Mouse (Mus musculus): Measurements from ENCODE around the gene Mast4.

Gene Mast4

DNA sequence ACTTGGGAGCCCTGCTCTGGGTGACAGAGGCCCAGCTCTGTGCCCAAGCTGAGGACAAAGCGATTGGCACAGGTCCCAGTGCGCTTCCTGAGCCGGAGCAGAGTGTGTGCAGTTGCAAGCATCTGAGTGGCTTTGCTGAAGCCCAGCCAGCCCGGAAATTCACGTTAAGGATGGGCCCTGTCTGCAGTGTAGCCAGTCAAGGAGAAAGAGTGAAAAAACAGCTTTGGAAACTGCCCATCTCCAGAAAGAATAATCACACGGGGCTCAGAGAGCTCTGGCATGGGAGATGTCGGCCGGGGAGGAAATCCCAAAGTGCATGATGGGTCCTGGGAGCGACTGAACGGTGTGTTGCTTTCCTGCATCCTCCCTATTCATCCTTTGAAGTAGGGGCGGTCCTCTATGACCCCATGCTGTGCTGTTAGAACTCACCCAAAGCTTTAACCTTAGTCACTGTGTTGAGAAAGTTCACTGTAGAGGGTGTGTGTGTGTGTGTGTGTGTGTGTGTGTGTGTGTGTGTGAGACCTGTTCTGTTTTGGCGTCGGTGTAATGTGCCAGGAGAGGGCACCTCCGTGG, 635.5 kb downstream of the Mast4 start:
- in situ Hi-C loops (cut with MboI, MseI) = no loop called here

DNA sequence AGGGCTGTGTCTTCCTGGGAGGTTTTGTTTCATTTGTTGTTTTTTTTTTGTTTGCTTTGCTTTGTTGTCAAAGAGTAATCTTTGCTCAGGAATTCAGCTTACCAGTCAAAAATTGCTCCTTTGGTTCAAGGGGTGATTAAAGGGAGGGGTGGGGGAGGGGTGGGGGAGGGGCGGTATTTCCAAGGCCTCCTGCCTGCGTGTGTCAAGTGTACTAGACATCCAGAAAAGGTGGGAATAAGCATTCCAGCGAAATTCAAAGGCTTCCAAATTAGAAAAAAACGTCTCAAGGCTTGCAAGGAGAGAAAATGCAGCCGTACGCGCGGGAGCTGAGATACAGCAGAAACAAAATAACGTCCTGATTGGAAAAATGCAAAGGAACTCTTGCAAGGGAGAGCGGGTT, 636.0 kb downstream of the Mast4 start:
- in situ Hi-C loops (cut with MboI, MseI) = no loop called here

DNA sequence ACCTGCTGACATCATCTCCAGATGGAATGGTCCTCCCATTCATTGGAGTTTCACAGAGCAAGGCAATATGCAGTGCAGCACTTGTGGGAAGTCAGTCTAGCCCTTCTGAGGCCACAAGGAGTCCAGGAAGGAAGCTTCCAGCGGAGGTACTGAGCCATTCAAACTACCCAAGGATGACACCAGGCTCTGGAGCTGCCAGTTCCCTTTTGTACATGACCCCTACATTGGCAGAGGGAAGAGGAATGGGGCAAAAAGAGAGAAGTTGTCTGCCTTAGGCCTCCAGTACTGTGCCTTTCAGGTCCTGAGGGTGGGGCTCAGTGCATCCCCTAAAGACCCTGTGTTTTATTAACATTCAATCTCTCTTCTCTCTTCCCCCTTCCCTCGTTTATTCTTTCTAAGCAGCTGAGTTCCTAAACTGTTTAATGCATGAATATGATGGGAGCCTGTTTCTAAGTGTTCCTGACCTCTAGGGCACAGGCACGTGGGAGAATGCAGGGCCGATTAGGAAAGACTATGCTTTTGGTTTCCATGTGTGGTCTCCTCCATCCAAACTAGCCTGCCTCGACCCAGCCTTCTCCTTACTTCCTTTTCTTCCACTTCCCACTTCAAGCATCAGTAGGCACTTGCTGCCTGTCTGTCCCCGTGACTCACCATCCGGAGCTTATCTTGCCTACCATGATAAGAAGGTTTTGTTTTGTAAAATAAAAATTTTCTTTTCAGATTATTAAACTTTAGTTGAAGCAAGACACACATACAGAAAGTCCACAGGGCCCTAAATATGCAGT, 639.0 kb downstream of the Mast4 start:
- in situ Hi-C loops (cut with MboI, MseI) = no loop called here

DNA sequence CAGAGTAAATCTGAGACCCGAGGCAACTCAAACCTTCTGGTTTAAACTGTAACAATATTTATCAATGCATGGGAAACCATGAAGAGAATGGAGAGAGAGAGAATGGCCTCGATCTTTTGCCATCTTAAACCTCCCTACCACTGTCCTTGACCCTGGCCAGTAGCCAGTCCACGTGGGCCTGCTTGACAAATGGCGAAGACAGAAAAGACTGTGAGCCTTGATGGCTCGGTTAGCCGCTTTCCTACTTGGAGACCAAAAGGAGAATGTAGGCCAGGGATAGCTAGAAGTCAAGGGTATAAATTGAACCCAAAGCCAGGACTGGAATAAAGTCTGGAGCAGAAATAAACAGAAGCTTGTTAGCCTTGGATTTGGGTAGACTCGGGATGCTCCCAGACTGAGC, 640.1 kb downstream of the Mast4 start:
- in situ Hi-C loops (cut with MboI, MseI) = no loop called here

DNA sequence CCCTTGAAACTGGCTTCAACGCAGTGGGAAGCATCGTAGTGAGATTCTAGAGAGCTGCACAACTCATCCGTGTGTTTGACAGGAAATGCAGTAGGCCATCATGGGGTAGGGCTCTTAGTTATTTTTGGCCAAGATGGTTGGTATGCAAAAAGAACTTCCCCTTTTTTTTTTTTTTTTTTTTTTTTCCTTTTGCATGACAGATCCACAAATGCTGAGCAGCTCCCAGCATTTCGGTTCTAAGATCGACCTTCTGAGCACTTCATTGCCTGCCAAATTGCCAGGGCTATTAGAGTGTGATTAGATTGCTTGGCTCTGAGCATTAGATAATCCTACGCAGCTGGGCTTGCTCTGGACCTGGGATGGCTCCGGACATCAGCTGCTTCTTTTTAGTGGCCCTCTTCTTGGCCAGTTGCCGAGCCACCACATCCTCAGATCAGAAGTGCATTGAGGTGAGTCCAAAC, 640.9 kb downstream of the Mast4 start, which contains the start of gene Cd180:
Gene Cd180 (plus strand): TSS at position 218 of the 461 bp plus-strand sequence.
- in situ Hi-C loops (cut with MboI, MseI) = no loop called here

DNA sequence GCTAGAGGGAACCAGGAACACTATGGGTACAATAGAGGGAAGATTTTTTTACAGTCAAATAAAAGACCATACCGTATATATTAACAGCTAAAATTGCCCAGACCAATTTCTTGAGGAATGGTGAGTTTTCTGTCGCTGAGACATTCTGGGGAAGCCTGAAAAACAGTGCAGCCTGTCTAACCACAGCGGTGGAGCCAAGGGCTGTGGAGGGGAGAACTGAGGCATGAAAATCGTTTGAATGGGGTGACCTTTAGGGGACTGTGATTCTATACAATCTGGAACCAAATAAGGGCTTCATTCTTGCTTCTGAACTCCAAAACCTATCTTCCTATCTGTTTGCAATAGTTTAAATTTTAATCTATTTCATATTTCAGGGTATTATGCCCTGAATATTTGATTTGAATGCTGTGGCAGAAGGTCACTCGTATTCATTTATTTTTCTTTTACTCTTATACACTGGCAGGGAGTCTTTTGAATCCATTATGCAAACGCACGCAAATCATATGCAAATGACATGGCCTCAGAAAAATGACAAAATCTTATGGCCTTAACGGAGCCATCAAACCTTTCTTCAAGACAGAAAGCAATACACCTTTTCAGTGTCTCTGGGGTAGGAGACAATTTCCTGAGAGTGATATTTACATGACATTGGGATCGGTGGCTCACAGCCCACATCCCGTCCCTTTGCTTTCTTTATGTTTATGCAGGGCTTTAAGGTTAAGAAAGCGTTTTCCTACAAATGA, 642.7 kb downstream of the Mast4 start:
- in situ Hi-C loops (cut with MboI, MseI) = no loop called here

DNA sequence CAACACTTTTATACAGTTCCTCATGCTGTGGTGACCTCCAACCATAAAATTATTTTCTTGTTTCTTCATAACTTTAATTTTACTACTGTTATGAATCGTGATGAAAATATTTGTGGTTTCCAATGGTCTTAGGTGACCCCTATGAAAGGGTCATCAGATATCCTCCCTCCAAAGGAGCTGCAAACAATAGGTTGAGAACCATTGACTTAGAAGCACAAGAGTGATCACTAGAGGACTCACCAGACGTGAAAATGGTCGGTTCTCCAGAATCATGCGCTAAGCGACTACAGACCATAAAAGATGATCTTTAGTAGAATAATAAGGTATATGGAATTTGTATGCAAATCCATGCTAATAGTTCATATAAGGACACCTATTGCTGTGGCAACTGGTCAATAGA, 644.1 kb downstream of the Mast4 start:
- in situ Hi-C loops (cut with MboI, MseI) = no loop called here

DNA sequence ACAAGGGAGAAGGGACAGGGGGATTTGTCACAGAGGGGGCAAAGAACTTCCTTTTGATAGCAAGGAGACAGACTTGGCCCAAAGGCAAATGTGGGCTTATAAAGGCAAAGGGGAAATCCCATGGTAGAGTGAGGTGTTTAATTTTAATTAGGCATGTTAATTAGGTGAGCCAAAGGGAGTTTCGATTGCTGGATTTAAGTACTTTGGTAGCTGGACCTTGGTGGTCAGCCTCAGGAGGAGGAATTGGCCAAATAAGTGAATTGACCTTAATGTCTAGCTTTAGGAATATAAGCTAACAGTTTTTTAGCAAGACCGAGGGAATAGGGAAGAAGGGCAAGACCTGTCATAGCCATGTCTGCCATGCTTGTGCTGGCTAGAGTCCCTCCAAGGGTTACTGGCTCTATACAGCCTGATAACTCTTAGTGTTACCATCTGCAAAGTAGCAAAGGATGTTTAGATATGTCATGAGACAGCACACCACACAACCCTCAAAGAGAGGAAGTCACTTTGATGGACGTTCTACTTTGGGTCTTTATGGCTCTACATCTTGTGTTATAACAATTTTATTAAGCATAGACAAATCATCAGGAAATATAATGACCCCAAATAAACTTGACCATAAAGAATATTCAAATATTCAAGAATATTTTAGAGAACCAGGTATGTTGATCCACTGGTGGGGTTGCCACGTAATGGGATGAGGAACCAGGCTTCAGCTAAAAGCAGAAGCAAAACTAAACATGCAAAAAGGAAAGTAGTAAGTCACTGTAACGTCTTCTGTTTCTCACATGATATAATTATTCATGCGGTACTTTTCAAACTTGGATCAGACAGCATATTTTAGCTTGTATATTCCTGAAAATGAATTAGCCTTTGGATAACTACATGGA, 644.9 kb downstream of the Mast4 start:
- in situ Hi-C loops (cut with MboI, MseI) = no loop called here

DNA sequence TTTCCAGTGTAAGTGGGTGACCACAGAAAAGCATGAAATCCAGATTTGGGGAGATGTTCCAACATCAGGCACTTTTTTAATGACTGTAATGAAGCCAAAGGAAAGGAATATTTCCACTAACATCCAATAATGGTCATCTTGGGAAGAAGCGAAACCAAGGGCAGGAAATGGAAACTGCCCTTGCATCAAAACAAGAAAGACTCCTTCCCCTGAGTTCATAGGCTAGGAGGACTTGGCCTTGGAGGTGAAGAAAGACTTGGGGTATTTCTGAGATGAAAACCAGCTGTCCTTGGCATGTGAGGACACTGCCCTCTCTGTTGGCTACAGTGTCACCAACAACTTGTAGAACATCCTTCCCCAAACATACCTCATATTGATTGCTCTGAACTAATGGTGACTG, 646.2 kb downstream of the Mast4 start:
- in situ Hi-C loops (cut with MboI, MseI) = no loop called here

DNA sequence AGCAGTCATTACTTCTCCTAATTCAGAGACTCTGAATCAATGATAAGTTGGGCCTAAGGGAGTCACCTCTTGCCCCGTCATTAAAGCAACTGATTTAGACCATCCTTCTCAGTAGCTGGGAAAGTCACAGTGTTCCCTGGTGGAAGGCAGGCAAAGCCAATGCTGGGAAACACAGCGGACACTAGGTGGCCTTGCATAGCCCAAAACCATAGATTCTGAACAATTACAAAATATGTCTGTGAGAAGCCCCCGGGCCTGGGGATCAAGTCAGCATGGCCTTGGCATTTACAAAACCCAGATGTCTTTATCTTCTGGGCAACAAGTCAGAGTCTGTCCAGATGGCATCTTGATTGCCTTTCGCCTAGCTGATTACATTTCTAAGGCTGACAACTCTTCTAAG, 649.4 kb downstream of the Mast4 start:
- in situ Hi-C loops (cut with MboI, MseI) = no loop called here

Data from T-helper 1 cell (primary cell).